In the genomic region with DNA sequence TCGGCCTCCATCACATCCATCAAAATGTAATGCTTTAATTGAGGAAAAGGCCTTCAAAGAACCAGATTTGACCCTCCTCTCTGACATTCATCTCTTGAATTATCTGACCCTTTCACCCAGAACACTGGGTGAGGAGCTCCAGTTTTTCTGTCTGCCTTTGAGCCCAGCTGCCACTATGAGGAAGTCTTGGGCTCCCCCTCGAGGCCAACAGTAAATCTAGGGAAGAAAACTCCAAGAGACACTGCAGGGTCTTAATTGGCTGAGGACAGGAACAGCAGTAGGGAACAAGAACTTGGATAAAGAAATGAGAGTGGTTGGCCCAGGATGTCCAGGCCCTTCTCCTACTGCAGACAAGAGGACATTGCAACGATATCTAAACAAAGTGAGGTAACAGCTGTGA, we compare ENCODE assay signal across 8 mouse cellular contexts.
A peak's percentile ranks its signal among the peaks of the same experiment; 100 is the strongest.
DNase-seq lines count a peak whose midpoint lies in the region; ATAC-seq lines count a peak whose summit lies in the region.

No protein-coding gene starts in this region.

- H3K36me3 ChIP-seq in heart, embryonic 12.5 days: no peaks in the 10 kb centered on the region
- H3K36me3 ChIP-seq in limb, embryonic 11.5 days (ENCODE audit: control insufficient read depth, insufficient read depth, low read length): no peaks in the 10 kb centered on the region

- H3K9me3 ChIP-seq in heart, embryonic 12.5 days (replicated peaks): no peaks in the 10 kb centered on the region
- H3K9me3 ChIP-seq in limb, embryonic 11.5 days (ENCODE audit: control insufficient read depth, low read length): no peaks in the 10 kb centered on the region

- ATAC-seq in heart, embryonic 12.5 days (ENCODE audit: insufficient number of reproducible peaks, low FRiP score): no peak
- no peak for ATAC-seq in limb, embryonic 11.5 days (ENCODE audit: insufficient number of reproducible peaks, low FRiP score, low TSS enrichment, low read depth)
- no peak for ATAC-seq in inflammation-experienced regulatory T-cells, adult 6 months

- no peaks in the 10 kb centered on the region for H3K4me1 ChIP-seq in heart, embryonic 12.5 days (replicated peaks)
- no peaks in the 10 kb centered on the region for H3K4me1 ChIP-seq in limb, embryonic 11.5 days (ENCODE audit: control insufficient read depth, insufficient read depth, low read length)

- H3K4me3 ChIP-seq in heart, embryonic 12.5 days: no peak overlapping the region
- H3K4me3 ChIP-seq in limb, embryonic 11.5 days (ENCODE audit: low read depth, low read length): no peak overlapping the region

- 36% methylated on average over 3 of the region's 3 CpGs for WGBS in heart, embryonic 12.5 days
- WGBS in limb, embryonic 11.5 days: 31% methylated on average over 3 of the region's 3 CpGs

- no peak overlapping the region for H3K9ac ChIP-seq in heart, embryonic 12.5 days
- H3K9ac ChIP-seq in limb, embryonic 11.5 days (ENCODE audit: low read length): no peak overlapping the region

- DNase-seq in heart, adult 8-10 months (ENCODE audit: low spot score): peak; percentile 6
- peak; percentile 35 to 47 for DNase-seq in adrenal gland, adult 18-20 months (ENCODE audit: low spot score in 2 of 2)
- peak; percentile 36 for DNase-seq in embryo, embryonic 11.5 days (ENCODE audit: low read depth, low spot score)
- peak; percentile 77 for DNase-seq in kidney, postnatal 10 days
- peak; percentile 69 for DNase-seq in limb, embryonic 11.5 days (ENCODE audit: low spot score)
- DNase-seq in right cerebral cortex, postnatal 14 days: peak; percentile 68

- no peak overlapping the region for H3K27ac ChIP-seq in heart, embryonic 12.5 days (ENCODE audit: poor library complexity, severe bottlenecking)
- no peak overlapping the region for H3K27ac ChIP-seq in limb, embryonic 11.5 days (replicated peaks; ENCODE audit: low read depth, low read length)

- H3K27me3 ChIP-seq in heart, embryonic 12.5 days (replicated peaks): peaks cover 13% of the 10 kb centered on the region; the same call in 1 of the 2 replicates
- H3K27me3 ChIP-seq in limb, embryonic 11.5 days (ENCODE audit: control insufficient read depth, insufficient read depth, low read length): no peaks in the 10 kb centered on the region

- H3K4me2 ChIP-seq in heart, embryonic 12.5 days: no peak overlapping the region
- H3K4me2 ChIP-seq in limb, embryonic 11.5 days (ENCODE audit: low read depth, severe bottlenecking): no peak overlapping the region

Comparison
In these comparisons a context has a peak if more than half of its experiments do, and no peak if none do; other contexts are left out.
1. DNase-seq: peak in every context shown above with its lines; median percentile 77 in kidney, postnatal 10 days; 69 in limb, embryonic 11.5 days; 68 in right cerebral cortex, postnatal 14 days; 41 in adrenal gland, adult 18-20 months; 36 in embryo, embryonic 11.5 days; 6 in heart, adult 8-10 months.